Mouse (Mus musculus) spleen, adult 2 months (tissue): ENCODE results near the gene E2f2.

Experiments used
- CTCF ChIP-seq: fragments of 200-500 bp; IDR thresholded peaks from 2 replicates; pipeline ENCODE4 v1.5.1; 2011; ENCODE audit warnings: mild to moderate bottlenecking, inconsistent platforms; ENCODE audit not compliant: insufficient read depth, insufficient read length, insufficient replicate concordance; ENCODE audit errors: extremely low read depth
- POLR2A ChIP-seq: fragments of 200-500 bp; IDR thresholded peaks from 2 replicates; pipeline ENCODE4 v1.6.1; 2011; ENCODE audit warnings: low read depth, low read length, inconsistent platforms

- no peak for TF ChIP-seq CTCF
- TF ChIP-seq POLR2A: no peak
These were observed 48.1 kb downstream of the E2f2 start for GRCm38 (mm10) chr4:136220133-136220775.
